Mouse (Mus musculus): Measurements from ENCODE around the gene Ppip5k2.

GRCm38 (mm10) chr1:97748163-97748562 lies 22.0 kb downstream of the Ppip5k2 start:
- no peak for TF ChIP-seq CTCF (IDR thresholded peaks at IDR 0.05; ENCODE audit: insufficient read depth, low read length)
- no peak for TF ChIP-seq POLR2A (IDR thresholded peaks at IDR 0.05; ENCODE audit: borderline replicate concordance, extremely low read depth, low read depth, low read length)

Data from lung, adult 2 months (tissue).